ENCODE assay signal across 12 mouse cellular contexts in the genomic region with DNA sequence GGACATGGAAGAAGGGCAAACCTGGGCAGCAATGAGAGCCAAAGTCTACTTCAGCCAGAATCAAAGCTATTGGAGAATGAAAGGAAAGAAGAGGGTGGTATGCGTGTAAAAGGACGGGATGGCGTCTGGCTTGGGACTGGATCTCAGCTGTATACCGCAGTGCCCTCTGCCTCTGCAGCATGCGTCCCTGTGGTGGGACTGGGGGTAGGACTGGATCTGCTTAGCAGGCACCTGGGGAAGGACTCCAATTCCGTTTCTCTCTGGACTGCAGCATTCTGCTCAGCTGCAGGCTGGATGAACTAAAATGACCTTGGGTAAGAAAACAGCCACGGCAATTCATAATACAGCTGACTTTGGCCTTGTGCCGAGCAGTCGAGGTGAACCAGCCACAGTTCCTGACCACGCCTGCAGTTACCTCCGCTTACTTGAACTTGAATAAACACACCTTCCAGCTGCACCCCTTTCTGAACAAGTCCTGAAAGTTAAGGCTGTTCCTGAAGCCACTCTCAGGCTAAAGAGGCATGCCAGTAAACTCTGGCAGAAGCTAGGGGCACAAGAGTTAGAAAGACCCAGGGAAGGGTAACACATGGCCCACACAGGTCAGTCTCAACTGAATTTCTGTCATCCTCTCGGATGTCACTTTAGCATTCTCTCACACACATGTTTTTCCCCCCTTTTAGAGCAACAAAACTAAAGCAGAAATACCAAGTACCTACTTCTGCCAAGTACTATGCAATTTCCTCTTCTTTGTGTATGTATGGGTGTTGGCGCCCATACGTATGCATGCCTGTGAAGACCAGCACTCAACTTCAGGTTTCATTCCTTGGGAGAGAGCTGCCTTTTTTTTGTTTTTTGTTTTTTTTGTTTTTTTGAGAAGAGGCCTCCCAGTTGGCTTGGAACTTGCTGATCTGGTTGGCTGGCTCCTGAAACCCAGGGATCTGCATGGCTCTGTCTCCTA.
DNase-seq lines count a peak whose midpoint lies in the region; ATAC-seq lines count a peak whose summit lies in the region.
"Had no signal": no experiment of that assay in that cellular context is flagged by ENCODE, and none has a peak within 500 bp of the region (broad histone marks: within the 10 kb centered on the region; RNA-seq: fewer than 3 reads in every experiment).

No protein-coding gene starts in this region.

- H3K9me3 ChIP-seq in midbrain, embryonic 10.5 days (replicated peaks) = no peaks in the 10 kb centered on the region

- no peaks in the 10 kb centered on the region for H3K4me1 ChIP-seq in midbrain, embryonic 10.5 days

- no peaks in the 10 kb centered on the region for H3K27me3 ChIP-seq in midbrain, embryonic 10.5 days (ENCODE audit: low read depth, poor library complexity, severe bottlenecking)

- ATAC-seq in CD4-positive, CD25-positive, alpha-beta regulatory T cell, adult 4 months = no peak
- ATAC-seq: inflammation-experienced regulatory T-cells, adult 6 months had no signal

- 90% methylated on average over 14 of the region's 14 CpGs for WGBS in midbrain, embryonic 10.5 days

- peak; percentile 91 for DNase-seq in heart, adult 11 months
- no peak for DNase-seq in heart, postnatal 25 days (ENCODE audit: low spot score)
- DNase-seq in adrenal gland, postnatal 25 days = peak; percentile 81
- peak; percentile 86 to 89 for DNase-seq in kidney, adult 8-10 months
- DNase-seq in lung, postnatal 36 days = peak; percentile 87
- no peak for DNase-seq in frontal cortex, postnatal 36 days (ENCODE audit: low spot score in 2 of 2)
- DNase-seq in midbrain, embryonic 10.5 days (ENCODE audit: low spot score) = no peak
- DNase-seq: thymus, adult 2 months had no signal

- no peaks in the 10 kb centered on the region for H3K36me3 ChIP-seq in midbrain, embryonic 10.5 days

- intact Hi-C loops in heart, postnatal 25 days (cut with DNase I) = loop anchor here (5.0 kb wide), 1 partner anchor 209 kb away; no protein-coding TSS in a partner anchor

- H3K4me3 ChIP-seq in midbrain, embryonic 10.5 days = no peak overlapping the region
- H3K4me3 ChIP-seq: erythroblast, embryonic 14.5 days; myocyte had no signal

- H3K27ac ChIP-seq in midbrain, embryonic 10.5 days (replicated peaks) = no peak overlapping the region

Comparison
In these comparisons a context has a peak if more than half of its experiments do, and no peak if none do; other contexts are left out.
1. DNase-seq: peak in heart, adult 11 months (single experiment), adrenal gland, postnatal 25 days (single experiment), kidney, adult 8-10 months (2 of 2) and lung, postnatal 36 days (single experiment); none in heart, postnatal 25 days (single experiment), frontal cortex, postnatal 36 days (0 of 2) and midbrain, embryonic 10.5 days (single experiment).